Mouse (Mus musculus): Measurements from ENCODE around the gene Srgap1.

DNA sequence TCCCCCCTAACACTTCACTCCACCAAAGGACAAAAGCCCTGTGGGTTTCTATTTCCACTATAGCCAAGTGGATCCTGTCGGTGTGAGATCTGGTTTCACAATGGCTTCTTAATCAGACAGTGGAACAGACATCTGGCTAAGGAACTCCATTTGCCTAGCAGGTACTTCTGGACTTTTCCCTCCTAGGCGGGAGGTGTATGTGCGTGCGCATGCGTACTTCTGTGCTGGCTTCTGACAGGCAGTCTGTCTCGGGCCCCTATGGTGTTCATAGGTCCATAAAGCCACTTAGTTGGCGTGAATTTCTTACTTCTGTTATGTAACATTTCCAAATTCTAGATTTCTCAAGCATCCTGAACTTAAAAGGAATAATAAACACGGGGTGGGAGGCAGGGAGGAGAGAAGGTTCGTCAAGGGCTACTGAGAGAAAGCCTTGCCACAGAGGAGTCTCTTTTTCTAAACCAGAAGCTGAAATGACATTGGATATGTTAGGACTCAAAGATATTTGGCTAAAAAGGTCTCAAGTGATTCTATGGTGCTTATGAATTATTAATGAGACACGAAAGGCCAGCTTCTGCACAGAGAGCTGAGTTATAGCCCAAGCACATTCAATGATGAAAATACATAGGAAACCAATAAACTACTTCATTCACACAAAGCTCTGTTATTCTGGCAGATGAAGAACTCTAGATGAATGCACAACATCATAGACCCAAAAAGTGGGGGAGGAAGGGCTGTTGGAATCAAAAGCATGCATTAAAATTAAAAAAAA is 187.1 kb downstream of the Srgap1 start:
- no peak for TF ChIP-seq CTCF (IDR thresholded peaks at IDR 0.05; ENCODE audit: low read depth, low read length)
- TF ChIP-seq TAL1 (conservative IDR thresholded peaks at IDR 0.05; ENCODE audit: low read depth, low read length), result no peak
- no peak for TF ChIP-seq GATA1 (IDR thresholded peaks at IDR 0.05; ENCODE audit: borderline replicate concordance, low read length)

All from G1E (cell line).